Mouse (Mus musculus) CD4-positive helper T cell, adult 2 months (primary cell): ENCODE results near the gene Larp6.

Experiments used
- DNase-seq: peaks from one replicate; pipeline ENCODE4 v3.0.0-alpha.2; 2012; ENCODE audit warnings: low read depth, missing footprints, low spot score

Larp6 gene

GRCm38 (mm10) chr9:60759436-60760007, 46.7 kb downstream of the Larp6 start:
- DNase-seq: no peak

DNA sequence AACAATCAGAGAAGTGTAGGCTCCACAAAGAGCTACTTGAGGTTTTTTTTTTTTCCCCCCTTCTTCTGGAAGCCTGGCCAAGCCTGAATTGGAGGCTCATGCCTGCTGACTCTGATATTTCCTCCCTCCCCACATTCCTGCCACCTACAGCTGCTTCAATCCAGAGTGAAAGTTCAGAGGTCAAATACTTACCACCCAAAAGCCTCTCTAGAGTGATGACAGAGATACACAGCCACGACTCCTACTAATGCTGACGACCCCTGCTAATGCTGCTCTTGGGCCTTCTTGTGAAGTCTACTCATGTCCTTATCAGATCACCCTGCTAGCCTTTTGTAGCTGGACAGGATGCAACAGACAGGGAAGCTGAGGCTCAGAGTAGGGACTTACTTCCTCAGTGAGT, 52.4 kb downstream of the Larp6 start:
- no peak for DNase-seq

GRCm38 (mm10) chr9:60768393-60768792, 55.6 kb downstream of the Larp6 start:
- DNase-seq: no peak

GRCm38 (mm10) chr9:60769711-60770111, 56.9 kb downstream of the Larp6 start:
- DNase-seq: no peak

DNA sequence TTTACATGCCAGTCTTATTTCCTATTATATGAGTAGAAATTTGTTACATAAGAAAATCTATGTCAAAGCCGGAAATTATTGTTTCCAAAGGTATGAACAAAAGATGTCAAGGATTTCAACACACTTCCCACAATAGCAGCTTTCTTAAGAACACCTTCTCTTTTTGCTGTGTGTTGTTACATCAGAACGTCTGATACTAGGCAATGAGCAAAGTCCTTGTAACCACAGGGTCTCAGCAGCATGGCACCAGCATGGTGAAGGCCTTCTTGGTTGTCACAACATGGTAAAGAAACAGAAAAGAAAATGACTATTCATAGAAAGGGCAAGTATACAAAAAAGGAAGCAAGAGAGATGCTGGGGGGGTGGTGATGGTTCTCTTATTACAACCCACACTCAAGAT, 60.9 kb downstream of the Larp6 start:
- no peak for DNase-seq

- no peak for DNase-seq
Observed at GRCm38 (mm10) chr9:60776899-60777298, 64.1 kb downstream of the Larp6 start.

GRCm38 (mm10) chr9:60782057-60782789, 69.4 kb downstream of the Larp6 start:
- DNase-seq: no peak

DNA sequence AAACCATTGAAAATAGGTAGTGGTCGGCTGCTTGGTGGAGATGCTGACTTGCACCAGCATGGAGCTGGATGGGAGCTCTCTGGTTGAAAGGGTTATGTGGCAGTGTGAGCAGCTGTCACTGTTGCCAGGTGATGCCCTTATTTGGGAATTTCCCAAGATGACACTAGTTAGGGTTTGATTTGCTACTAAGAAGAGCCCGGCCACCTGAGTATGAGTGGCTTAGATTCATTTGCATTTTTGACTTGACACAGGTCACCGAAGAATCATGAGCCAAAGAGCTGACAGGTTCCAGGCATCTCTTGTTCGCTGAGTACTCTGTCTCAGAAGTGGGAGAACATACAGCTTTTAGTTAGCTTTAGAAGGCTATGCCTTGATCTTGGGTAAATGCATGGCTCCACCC, 72.3 kb downstream of the Larp6 start:
- no peak for DNase-seq

- no peak for DNase-seq
Observed at GRCm38 (mm10) chr9:60787517-60788110, 74.8 kb downstream of the Larp6 start.
